Mouse (Mus musculus) G1E (cell line): ENCODE data around the gene Rab7b.

Experiments used
- CTCF ChIP-seq: IDR thresholded peaks from 2 replicates; pipeline ENCODE4 v1.5.1; 2012; ENCODE audit warnings: low read depth, low read length, inconsistent platforms, mixed read lengths
- GATA1 ChIP-seq: IDR thresholded peaks from 2 replicates; pipeline ENCODE4 v1.6.1; 2012; ENCODE audit warnings: borderline replicate concordance, low read length, inconsistent platforms, mixed read lengths
- GATA2 ChIP-seq: IDR thresholded peaks from 2 replicates; pipeline ENCODE4 v1.6.1; 2012; ENCODE audit warnings: low read depth, low read length, inconsistent platforms, borderline replicate concordance
- POLR2AphosphoS5 ChIP-seq: IDR thresholded peaks from 2 replicates; pipeline ENCODE4 v1.6.1; 2012; ENCODE audit warnings: low read depth, low read length, inconsistent platforms; ENCODE audit not compliant: insufficient replicate concordance
- TAL1 ChIP-seq: conservative IDR thresholded peaks from 2 replicates; pipeline ENCODE4 v1.6.1; 2012; ENCODE audit warnings: low read depth, low read length, inconsistent platforms, mixed read lengths

GRCm38 (mm10) chr1:131660716-131661472, 27.6 kb upstream of the Rab7b start:
- TF ChIP-seq CTCF (no peak), GATA1 (no peak), TAL1 (no peak), POLR2AphosphoS5 (no peak), GATA2 (no peak)
